Mouse (Mus musculus): ENCODE results near the gene Fgfr2. TPM values are rescaled to one million over a fixed set of nuclear protein-coding genes. Genes with fewer than 3 reads are reported as not detected.

Fgfr2 gene
- total RNA-seq, 2 experiments from 2014 or later: 2.1 to 3.9 TPM

DNA sequence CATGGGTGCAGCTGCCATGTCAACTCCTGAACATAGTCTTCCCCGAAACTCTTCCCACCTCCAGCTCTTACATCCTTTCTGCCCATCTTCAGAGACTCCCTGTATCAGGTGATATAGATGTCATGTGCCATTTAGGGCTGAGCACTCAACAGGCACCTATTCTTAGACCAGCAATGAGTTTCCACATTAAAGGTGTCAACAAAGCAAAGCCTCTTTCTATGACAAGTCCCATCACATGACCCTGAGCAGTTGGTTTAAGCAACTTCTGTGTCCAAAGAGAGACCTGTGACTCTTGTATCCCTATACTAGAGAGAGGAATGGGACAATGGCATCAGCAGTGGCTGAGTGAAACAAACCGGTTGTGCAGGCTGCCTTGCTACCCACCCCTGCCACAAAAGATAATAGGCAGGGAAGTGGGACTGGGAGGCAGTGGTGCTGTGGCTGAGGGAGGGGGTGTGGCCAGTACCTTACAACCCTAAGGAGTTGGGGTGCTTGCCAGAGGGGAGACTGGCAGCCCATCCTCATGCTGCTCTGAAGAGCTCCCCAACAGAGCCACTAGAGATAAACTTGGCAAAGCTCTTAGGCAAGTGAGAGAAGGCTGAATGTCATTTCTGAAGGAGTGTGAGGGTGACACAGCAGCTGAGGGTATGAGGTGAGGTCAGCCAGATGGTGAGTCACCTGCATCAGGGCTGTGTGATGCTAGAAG is 222.2 kb downstream of the Fgfr2 start:
- DNase-seq: no peak
- intact Hi-C loops (cut with DNase I): no loop called here

DNA sequence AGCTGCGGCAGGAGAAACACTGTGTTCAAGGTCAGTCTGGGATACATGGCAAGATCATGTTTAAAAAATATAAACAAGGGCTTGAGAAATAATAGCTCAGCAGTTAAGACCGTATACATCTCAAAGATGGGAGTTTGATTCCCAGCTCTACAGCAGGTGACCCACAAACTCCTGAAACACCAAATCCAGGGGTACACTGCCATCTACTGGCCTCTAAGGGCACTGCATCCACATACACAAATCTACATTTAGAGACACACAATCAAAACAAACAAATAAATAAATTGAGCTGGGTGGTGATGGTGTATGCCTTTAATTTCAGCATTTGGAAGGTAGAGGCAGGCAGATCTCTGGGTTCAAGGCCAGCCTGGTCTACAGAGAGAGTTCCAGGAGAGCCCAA is 224.9 kb downstream of the Fgfr2 start:
- no peak for DNase-seq
- intact Hi-C loops (cut with DNase I): loop anchor here (2.0 to 5.0 kb wide), 2 partner anchors 86 to 241 kb away; partner anchors contain the start of gene Fam53b

DNA sequence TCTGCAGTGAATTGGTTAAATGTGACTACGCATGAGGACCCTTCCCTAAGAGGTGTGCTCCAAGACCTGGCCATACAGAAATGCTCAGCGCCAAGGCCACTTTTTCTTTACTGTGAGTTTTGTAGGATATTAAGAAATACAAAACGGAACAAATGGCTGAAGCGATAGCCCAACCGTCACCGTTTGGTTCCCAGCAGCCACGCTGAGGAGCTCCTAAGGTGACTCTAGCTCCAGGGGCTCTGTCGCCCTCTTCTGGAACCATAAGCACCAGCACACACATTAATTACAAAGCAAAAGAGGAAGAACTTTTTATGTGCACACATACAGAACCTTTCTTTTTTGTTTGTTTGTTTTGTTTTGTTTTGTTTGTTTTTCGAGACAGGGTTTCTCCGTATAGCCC is 225.9 kb downstream of the Fgfr2 start:
- intact Hi-C loops (cut with DNase I): loop anchor here (5.0 kb wide), 1 partner anchor 85 kb away; the partner anchor contains the start of gene Fam53b
- no peak for DNase-seq

DNA sequence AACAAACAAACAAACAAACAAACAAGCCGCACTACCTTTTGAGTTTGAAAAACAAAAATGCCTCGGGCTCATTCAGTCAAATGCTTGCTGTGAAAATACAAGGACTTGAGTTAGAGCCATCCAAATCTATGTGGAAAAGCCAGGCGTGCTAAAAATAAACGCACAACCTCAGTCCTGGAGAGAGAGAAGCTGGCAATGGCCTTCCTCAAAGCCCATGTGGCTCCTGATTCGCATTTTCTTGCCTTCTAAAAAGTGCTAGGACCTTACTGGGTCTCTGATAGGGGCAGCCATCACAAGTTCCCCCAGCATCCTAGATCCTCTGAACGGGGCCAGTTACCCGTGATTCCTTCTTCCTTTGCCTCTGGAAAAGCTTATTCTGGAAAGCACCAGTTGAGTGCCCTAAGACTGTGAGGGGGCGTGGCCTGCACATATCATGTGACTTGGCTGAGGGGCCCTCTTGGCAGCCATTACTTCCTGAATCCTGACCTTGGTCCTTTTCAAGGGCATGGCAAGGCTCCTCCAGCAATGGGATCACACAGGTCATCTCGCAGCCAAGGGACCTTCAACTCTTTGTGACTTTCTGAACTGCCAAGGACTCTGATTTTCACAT is 226.8 kb downstream of the Fgfr2 start:
- peak in 1 of 2 experiments; percentile 50 for DNase-seq
- intact Hi-C loops (cut with DNase I): loop anchor here (5.0 kb wide), 1 partner anchor 84 kb away; the partner anchor contains the start of gene Fam53b

DNA sequence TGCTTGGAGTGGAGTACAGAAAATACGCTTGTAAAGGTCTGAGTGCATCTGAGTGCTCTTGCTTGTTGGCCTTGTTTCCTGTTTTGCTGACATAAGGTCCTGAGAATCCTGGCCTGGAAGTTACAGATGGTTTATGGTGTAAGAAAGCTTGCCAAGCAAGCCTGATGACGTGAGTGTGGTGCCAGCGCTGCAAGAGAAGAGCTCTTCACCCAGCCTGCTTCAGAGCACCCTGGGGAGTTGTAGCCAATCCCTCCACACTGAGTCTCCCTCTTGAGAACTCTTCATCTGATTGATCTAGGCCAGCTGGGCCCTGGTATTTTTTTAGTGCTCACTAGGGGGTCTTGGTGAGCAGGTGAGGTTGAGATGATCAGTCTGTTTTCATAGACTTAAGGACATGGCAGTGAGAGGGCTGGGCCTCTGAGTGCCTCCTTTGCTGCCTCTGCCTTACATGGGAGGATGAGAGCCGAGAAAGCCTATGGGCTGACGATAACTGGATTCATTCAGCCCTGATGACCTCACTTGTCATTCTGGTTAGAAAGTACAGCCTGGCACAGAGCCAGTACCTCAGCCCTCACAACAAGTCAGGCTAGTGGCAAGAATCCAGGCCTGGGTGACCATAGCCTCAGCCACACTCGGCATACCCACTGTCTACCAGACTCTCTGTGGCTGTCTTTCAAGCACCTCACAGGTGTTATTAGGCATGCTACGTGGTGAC is 228.2 kb downstream of the Fgfr2 start:
- intact Hi-C loops (cut with DNase I): loop anchor here (5.0 kb wide), 1 partner anchor 83 kb away; the partner anchor contains the start of gene Fam53b
- peak in 1 of 2 experiments; percentile 40 for DNase-seq

DNA sequence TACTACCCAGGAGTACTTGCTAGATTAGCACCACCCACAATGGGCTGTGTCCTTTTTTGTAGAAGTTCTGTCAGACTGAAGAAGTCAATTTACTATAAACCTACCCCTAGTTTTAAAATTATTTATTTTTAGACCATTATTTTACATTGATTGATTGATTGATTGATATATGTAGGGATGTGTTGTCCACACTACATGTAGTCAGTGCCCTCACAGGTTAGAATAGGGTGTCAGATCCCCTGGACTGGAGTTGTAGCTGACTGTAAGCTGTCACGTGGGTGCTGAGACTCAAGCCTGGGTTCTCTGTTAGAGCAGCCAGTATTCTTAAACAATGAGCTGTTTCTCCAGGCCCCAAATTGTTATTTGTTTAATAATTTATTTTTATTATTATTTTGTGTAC is 229.8 kb downstream of the Fgfr2 start:
- DNase-seq: no peak
- intact Hi-C loops (cut with DNase I): no loop called here

DNA sequence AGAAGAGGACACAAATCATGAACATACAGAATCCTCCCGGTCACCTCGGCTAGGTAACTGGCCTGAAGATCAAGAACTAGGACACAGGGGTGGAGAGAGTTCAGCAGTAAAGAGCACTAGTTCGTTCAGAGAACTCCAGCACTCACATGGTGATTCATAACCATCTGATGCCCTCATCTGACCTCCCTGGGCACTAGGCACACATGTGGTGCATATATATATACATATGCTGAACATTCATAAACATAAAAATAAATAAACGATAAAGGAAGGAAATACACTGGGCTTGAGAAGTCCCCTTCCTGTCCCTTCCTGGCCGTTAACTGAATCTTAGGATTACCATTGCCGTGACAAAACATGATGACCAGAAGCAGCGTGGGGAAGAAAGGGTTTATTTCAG is 230.3 kb downstream of the Fgfr2 start:
- no peak for DNase-seq
- intact Hi-C loops (cut with DNase I): no loop called here

DNA sequence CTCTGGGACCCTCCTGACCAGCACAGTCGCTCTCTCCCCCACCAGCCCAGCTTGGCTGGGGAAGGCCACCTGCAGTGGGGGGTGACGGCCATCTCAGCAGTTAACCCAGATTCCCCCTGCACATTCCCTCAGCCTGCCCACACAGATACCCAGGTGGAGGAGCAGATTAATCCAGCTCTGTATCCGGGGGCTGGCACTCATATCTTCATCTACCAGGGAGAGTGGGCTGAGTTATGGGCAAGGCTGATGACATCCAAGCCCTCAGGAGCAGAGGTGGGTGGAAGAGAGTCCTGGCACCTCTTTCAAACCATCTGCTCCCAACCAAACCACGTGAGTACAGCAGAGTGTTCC is 230.9 kb downstream of the Fgfr2 start:
- intact Hi-C loops (cut with DNase I): no loop called here
- DNase-seq: no peak

DNA sequence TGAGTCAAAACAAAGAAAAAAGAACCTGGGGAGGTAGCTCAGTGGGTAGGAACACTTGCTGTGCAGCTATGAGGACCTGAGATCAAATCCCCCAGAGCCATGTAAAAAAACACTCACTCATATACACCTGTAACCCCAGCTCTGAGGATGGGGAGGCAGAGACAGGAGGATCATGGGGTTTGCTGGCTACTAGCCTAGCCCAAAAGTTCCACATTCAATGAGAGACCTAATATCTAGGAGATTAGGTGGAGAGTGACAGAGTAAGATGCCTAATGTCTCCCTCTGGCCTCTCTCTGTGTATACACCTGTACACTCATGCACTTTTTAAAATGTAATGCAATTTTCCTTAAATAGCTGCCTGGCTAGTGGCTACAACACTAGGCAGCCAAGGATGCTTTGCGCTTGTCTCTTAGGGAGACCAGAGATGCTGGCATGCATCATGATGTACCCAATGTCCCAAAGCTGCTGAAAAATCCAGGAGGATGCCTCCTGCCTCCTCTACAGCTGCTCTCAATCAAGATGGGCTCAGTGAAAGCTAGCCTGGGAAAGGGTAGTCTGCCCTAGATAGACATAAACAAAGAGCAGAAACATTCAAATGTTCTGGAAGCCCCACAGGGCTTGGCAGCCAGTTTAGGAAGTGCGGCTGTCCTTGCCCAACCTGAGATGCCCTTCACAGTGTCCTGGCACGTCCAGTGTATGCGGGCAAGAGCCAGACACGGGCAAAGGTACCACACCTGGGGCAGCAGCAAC is 231.4 kb downstream of the Fgfr2 start:
- DNase-seq: peak; percentile 25 to 32
- intact Hi-C loops (cut with DNase I): no loop called here

DNA sequence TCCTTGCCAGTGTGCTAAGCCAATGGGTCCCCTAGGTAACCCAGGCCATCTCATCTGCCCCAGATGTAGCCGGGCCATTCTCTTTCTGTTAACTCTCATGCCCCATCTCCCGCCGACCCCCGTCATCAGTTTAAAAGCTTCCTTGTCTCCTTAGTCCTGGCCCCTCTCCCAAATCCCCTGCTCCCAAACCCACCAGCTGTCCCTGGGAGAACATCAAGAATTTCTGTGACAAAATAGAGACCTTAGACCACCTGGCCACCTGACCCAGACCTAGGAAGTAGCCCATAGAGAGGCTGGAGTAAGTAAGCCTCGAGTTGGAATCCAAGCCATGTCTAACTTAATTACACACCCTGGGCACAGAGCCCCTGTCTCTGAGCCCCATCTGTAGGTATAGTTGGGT is 232.9 kb downstream of the Fgfr2 start:
- intact Hi-C loops (cut with DNase I): no loop called here
- no peak for DNase-seq

DNA sequence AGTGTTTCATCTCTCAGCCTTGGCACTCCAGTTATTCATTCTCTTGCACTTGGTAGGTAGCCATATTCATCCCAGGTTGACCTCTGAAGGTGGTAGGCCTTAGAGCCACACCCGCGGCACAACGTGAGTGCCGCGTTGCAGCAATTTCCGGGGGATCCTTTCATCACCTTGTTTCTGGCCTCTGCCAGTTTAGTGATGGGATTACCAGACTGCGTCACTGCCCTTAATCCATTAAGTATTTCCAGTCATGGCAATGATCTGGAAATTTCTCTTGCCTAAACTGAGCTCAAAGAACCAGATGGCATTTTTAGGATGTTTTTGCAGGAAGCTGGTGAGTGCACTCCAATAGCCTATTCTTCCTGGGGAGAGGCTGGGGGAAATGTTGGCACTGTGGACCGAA is 233.5 kb downstream of the Fgfr2 start:
- DNase-seq: no peak
- intact Hi-C loops (cut with DNase I): no loop called here

DNA sequence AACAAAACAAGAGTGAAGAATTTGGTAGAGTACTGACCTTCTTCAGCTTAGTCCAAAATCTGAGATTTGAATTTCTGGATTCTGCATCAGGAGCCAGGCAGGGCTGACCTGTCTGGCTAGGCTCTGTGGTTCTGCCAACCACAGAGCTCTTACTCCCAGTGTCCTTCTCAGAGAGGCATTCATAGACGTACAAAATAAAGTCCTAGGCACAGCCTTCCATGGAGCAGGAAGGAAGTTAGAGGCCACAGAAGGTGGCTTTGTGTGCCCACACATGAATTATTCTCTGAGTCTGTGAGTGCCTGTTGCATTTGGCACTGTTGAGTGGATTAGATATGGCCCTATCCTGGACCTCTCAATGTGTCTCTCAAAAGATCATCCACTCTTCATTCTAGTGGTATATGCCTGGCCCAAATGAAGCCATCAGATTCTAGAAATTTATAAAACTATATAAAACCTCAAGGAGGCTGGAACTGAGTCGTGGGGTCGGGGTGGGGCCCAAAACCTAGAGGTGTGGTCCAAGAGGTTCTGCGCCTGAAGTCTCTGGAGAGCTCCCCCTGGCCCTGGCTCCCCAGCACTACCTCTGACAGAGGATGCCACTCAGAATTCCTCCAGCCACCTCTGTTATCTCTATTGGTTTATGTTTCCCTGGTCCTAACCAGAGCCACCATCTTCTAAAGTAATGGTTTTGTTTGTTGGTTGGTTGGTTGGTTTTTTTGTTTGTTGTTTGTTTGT is 234.5 kb downstream of the Fgfr2 start:
- intact Hi-C loops (cut with DNase I): no loop called here
- no peak for DNase-seq

DNA sequence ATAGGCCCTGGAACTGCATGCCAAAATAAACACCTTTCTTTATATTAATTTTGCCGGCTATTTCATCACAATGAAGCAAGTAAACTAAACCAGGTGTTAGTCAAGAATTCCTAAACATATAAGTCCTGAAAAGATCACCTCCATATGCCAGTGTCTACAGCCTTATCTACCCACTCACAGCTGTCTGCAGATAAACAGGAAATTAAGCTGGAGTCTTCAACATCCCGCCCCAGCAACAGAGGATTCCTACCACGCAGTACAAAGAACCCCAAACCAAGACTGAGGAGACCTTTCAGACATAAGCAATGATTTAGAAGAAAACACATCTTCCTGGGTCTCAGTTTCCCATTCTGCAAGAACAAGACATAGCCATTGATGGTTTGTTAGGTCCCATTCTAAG is 235.1 kb downstream of the Fgfr2 start:
- no peak for DNase-seq
- intact Hi-C loops (cut with DNase I): no loop called here

DNA sequence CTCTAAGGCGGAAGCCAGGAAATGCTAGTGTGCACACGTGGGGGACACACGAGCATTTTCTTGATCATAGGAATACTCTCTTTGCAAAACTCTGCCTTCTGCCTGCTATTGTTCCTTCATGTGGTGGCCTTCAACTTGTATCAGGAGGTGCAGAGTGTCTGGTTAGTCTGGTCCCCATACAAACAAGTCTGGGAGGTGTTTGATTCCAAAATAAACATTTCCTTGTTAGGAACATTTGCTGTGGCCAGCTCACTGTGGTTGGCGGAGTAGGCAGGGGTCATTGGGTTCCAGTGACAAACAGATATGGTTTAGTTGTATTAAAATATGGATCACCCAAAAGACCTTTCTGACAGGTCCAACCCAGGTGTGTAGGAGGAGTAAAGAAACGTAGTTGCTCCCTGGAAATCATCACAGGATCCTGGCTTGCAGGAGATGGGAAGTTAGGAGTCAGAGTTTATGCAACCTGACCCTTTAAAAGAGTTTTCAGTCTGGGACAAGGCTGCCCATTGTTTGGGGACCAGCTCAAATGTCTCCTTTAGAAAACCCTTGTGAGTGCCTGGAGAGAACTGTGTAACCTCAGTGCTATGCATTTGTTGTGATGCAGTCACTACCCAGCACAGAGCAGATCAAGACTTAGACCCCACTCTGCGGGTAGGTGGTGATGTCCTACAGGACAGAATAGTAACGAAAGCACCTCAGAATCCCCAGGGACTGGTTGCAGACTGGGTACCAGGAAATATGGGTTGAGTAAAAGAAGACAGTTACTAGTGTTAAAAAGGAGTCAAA is 235.9 kb downstream of the Fgfr2 start:
- DNase-seq: no peak
- intact Hi-C loops (cut with DNase I): no loop called here

DNA sequence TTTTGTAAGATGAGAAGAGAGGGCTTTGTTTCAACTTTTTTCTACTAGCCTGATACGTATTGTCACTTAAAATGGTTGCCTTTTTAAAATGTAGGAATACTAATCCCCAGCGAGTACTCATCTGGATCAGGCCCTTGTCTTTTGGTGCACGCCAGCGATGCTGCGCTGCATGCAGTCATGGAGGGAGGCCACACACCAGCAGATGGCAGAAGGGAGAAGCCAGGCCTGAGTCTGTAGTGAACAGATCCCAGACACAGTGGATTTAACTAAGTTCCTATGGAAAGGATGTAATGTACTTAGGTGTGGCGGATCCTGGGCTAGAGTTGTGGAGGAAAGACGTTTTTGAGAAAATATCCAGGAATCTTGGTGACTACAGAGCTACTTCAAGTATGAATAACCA is 239.1 kb downstream of the Fgfr2 start:
- no peak for DNase-seq
- intact Hi-C loops (cut with DNase I): no loop called here

DNA sequence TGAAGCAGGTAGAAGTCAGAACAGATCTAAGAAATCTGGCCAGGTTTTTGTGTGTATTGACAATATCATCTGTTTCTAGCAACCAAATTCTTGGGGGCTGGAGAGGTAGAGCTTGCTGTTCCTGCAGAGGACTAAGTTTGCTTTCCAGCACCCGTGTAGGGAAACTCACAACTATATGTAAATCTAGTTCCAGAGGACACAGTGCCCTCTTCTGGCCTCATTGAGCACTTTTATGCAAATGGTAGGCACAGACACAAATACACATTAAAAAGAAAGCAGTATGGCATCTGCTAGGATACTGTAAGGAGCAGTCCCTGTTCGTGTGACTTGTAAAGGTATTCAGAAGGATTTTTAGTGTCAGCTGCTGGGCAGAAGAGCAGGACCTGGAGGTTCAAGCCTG is 240.8 kb downstream of the Fgfr2 start:
- DNase-seq: no peak
- intact Hi-C loops (cut with DNase I): no loop called here

DNA sequence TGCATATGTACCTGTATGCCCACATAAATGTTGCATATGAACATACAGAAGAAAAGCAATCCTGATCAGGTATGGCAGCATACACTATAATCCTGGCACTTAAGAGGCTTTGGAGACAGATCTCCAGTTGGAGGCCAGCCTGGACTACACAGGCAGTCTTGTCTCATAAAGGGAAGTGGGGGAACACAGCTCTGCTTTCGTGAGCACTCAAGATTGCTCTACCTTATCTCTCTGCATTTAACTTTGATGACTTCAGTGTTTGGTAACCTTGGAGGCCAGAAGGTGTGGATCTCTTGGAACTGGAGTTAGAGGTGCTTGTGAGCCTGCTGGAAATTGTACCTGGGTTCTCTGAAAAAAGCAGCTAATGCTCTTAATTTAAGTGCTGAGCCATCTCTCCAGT is 242.9 kb downstream of the Fgfr2 start:
- no peak for DNase-seq
- intact Hi-C loops (cut with DNase I): no loop called here

DNA sequence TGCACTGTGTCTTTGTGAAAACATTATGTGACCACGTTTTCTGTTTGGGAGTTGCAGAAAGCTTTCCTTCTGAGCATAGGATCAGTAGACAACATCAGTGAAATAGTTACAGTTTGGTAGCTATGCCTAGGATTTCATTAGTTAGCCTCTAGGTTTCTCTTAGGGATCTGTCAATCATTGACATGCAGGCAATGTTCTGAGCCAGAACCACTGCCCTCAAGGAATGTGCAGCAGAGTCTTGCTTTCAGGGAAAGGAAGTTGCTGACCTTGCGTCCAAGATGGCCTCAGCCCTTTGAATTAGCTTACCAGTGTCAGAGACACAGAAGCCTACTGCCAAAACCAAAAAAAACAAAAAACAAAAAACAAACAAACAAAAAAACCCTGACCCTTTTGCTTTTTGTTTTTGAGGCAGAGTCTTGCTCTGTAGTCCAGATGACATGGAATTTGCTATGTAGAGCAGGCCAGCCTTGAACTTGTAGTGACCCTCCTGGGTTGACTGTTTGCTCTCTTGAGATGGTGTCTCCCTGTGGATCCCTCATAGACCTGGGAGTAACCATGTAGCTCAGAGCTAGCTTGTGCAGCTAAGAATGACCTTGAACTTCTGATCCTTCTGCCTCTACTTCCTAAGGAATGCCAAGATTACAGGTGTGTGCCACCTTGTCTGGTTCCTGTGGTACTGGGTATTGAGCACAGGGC is 247.6 kb downstream of the Fgfr2 start:
- no peak for DNase-seq
- intact Hi-C loops (cut with DNase I): loop anchor here (5.0 kb wide), 1 partner anchor 43 kb away; no protein-coding TSS in a partner anchor

DNA sequence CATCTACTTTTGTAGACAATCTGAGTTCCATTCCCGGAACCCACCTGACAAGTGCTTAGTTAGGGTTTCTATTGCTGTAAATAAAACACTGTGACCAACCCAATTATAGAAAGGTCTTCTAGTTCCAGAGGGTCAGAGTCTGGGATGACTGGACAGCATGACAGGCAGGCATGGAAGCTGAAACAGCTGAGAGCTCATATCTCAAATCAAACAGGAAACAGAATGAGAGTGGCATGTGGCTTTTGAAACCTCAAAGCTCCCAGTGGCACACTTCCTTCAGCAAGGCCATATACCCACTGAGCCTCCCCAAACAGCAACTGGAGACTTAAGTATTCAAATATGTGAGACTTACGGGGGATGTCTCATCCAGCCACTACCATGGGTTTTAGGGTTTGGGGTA is 250.1 kb downstream of the Fgfr2 start:
- intact Hi-C loops (cut with DNase I): loop anchor here (5.0 kb wide), 1 partner anchor 221 kb away; no protein-coding TSS in a partner anchor
- no peak for DNase-seq

Data from heart, postnatal 14 days (tissue).